Mouse (Mus musculus) midbrain, postnatal 0 days (tissue): ENCODE results near the gene Rdh9. TPM values are rescaled to one million over a fixed set of nuclear protein-coding genes. Genes with fewer than 3 reads are reported as not detected.
"Not testable (repeated sequence)": the region's sequence is repeated elsewhere in the genome, so short reads cannot be mapped to it uniquely, and the experiment has no call there.

Source experiments
- ATAC-seq: fragments of 200-750 bp; cut with Nextera tagmentation; 2 replicates; pipeline ENCODE4 v1.8.0; 2017; ENCODE audit warnings: moderate number of reproducible peaks, mild to moderate bottlenecking, moderate TSS enrichment, moderate library complexity; ENCODE audit not compliant: low FRiP score
- DNase-seq: peaks from one replicate; pipeline ENCODE4 v3.0.0-alpha.2; 2015; ENCODE audit warnings: low spot score
- H3K27ac ChIP-seq: fragments of 300-500 bp; sonication (generic); 2 replicates; pipeline ENCODE4 v1.5.1; 2014; ENCODE audit warnings: low read depth, mild to moderate bottlenecking, low read length, mixed read lengths
- H3K27me3 ChIP-seq: fragments of 300-500 bp; sonication (generic); 2 replicates; pipeline ENCODE4 v1.6.1; 2014; ENCODE audit warnings: low read length, control low read depth, mixed read lengths; ENCODE audit not compliant: insufficient read depth
- H3K36me3 ChIP-seq: fragments of 300-500 bp; sonication (generic); 2 replicates; pipeline ENCODE4 v1.6.1; 2014; ENCODE audit warnings: low read length, control low read depth, mixed read lengths; ENCODE audit not compliant: insufficient read depth
- H3K4me1 ChIP-seq: fragments of 300-500 bp; sonication (generic); 2 replicates; pipeline ENCODE4 v1.6.1; 2014; ENCODE audit warnings: mild to moderate bottlenecking, control low read depth, antibody characterized with exemption, low read length, mixed read lengths; ENCODE audit not compliant: insufficient read depth
- H3K4me2 ChIP-seq: fragments of 300-500 bp; sonication (generic); 2 replicates; pipeline ENCODE4 v1.6.1; 2014; ENCODE audit warnings: low read depth, mild to moderate bottlenecking, low read length, mixed read lengths; ENCODE audit not compliant: poor library complexity, severe bottlenecking
- H3K4me3 ChIP-seq: fragments of 300-500 bp; sonication (generic); 2 replicates; pipeline ENCODE4 v1.5.1; 2014; ENCODE audit warnings: low read depth, mild to moderate bottlenecking, low read length, moderate library complexity
- H3K9ac ChIP-seq: fragments of 300-500 bp; sonication (generic); replicated peaks from 2 replicates; pipeline ENCODE4 v1.6.1; 2014; ENCODE audit warnings: mild to moderate bottlenecking, low read length, moderate library complexity, mixed read lengths; ENCODE audit not compliant: poor library complexity, severe bottlenecking
- H3K9me3 ChIP-seq: fragments of 300-500 bp; sonication (generic); 2 replicates; pipeline ENCODE4 v1.6.1; 2016; ENCODE audit warnings: low read length, control low read depth
- CTCF ChIP-seq: IDR thresholded peaks from 2 replicates; pipeline ENCODE4 v1.5.1; 2016; ENCODE audit warnings: antibody characterized with exemption, mild to moderate bottlenecking
- WGBS: fragments of 180-500 bp; shearing (Covaris S2); extraction: QIAGEN DNeasy Blood & Tissue Kit; methylation state at CpG from one replicate; pipeline ENCODE4 v1.1.7; 2014; 5-methylcytosine and 5-hydroxymethylcytosine counted together
- polyA plus RNA-seq: library from polyadenylated mRNA; unstranded; fragments of >200 nt; fragmentation: Nextera tagmentation; extraction: Ambion mirVana; gene quantifications from 2 replicates; pipeline ENCODE4 v1.2.1, GENCODE M21; 2015
- total RNA-seq: library from RNA; depleted of rRNA; stranded (reverse); fragments of >200 nt; gene quantifications from 2 replicates; pipeline ENCODE4 v1.2.3, GENCODE M21; 2014

Rdh9 gene
- total and polyA plus RNA-seq, 2 experiments from 2014 or later, result 0.63 TPM; not detected in 1

DNA sequence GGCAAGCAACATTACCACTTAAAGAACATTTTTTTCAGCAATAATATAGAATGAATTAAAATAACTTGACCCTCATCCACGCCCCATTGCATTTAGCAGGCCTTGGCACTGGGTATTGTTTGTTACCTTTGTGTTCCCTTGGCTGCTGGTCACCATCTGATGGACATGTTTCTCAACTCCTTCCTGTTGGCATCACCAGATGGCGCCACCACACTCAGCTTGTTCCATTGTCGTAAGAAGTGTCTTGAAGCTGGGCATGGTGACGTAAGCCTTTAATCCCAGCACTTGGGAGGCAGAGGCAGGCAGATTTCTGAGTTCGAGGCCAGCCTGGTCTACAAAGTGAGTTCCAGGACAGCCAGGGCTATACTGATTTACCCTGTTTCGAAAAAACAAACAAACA is 49.2 kb downstream of the Rdh9 start:
- no peaks in the 10 kb centered on the region for H3K9me3 ChIP-seq
- WGBS, result 78% methylated on average over 6 of the region's 6 CpGs
- H3K27ac ChIP-seq, result no peak overlapping the region

DNA sequence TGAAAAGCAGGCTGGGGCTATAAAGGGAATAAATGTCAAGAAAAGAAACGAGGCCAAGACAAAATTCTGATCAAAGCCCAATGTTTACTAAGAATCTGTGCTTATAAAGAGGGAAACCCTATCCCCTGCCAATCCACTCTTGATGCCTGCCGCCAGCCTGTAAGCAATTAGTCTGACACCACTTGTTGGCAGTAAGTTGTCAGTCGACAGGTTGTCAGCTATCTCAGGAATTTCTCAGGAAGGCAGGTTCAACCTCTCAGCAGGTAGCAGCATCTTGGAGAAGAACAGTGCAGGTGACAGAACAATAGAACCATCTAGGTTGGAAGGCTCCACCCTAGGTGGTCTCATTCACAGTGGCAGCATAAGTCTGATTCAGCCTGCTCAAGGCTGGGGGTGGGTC is 52.9 kb downstream of the Rdh9 start:
- DNase-seq, result no peak
- no peak for ATAC-seq
- 77% methylated on average over 3 of the region's 3 CpGs for WGBS
- Histone ChIP-seq H3K9me3 (no peaks in the 10 kb centered on the region), H3K36me3 (no peaks in the 10 kb centered on the region), H3K4me3 (no peak overlapping the region), H3K27me3 (no peaks in the 10 kb centered on the region), H3K4me2 (no peak overlapping the region), H3K4me1 (no peaks in the 10 kb centered on the region), H3K27ac (no peak overlapping the region), H3K9ac (no peak overlapping the region)
- no peak for TF ChIP-seq CTCF

More for the DNA sequence above, 49.2 kb downstream of the Rdh9 start:
- Histone ChIP-seq H3K27me3 (no peaks in the 10 kb centered on the region), H3K4me2 (no peak overlapping the region), H3K4me1 (no peaks in the 10 kb centered on the region), H3K9ac (no peak overlapping the region), H3K36me3 (no peaks in the 10 kb centered on the region), H3K4me3 (no peak overlapping the region)
- TF ChIP-seq CTCF, result peak; percentile 44
- DNase-seq, result no peak
- ATAC-seq, result no peak

DNA sequence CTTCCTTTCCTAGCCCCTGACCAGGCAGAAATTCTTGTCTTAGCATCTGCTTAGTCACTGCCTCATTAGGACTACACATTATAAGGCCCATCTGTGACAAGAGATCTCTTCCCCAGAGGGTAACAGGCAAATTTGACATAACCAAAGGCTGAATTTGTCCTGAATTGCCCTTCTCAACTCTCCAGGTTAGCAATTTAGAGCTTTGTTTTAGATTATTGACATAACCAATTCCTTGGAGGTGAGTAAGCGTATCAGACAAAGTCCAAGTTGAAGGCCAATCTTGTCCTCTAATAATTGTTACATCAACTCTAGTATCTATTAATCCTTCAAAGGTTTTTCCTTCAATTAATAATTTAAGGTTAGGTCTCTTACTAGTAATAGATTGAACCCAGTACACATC is 58.0 kb downstream of the Rdh9 start:
- not testable (repeated sequence) for H3K36me3 ChIP-seq, ATAC-seq, H3K27me3 ChIP-seq, DNase-seq, H3K9me3 ChIP-seq, H3K4me3 ChIP-seq, H3K9ac ChIP-seq, H3K4me1 ChIP-seq, H3K4me2 ChIP-seq, H3K27ac ChIP-seq
- 97% methylated on average over 1 of the region's 1 CpGs for WGBS

DNA sequence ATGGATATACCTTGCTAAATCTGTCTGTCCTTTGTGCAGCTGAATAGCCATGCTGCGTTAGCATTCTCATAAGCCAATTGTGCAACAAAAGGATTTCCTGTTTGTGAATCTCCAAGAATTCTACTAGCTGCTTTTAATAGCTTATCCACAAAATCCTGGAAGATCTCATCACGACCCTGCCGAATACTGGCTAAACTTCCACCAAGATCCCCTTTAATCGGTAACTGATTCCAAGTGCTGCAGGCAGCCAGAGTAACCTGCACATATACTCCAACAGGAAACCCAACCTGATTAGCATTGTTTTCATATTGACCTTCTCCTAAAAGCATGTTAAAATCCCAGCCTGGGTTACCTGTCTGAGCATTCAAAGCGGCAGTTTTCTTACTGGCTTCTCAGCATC is 59.1 kb downstream of the Rdh9 start:
- no peaks in the 10 kb centered on the region for H3K27me3 ChIP-seq
- ATAC-seq (no peak), DNase-seq (no peak)
- no peak overlapping the region for H3K4me2 ChIP-seq
- WGBS, result 75% methylated on average over 5 of the region's 5 CpGs
- H3K27ac ChIP-seq, result no peak overlapping the region
- no peak overlapping the region for H3K4me3 ChIP-seq
- no peaks in the 10 kb centered on the region for H3K9me3 ChIP-seq
- H3K9ac ChIP-seq, result no peak overlapping the region
- H3K4me1 ChIP-seq, result no peaks in the 10 kb centered on the region
- no peaks in the 10 kb centered on the region for H3K36me3 ChIP-seq
- TF ChIP-seq CTCF, result no peak

DNA sequence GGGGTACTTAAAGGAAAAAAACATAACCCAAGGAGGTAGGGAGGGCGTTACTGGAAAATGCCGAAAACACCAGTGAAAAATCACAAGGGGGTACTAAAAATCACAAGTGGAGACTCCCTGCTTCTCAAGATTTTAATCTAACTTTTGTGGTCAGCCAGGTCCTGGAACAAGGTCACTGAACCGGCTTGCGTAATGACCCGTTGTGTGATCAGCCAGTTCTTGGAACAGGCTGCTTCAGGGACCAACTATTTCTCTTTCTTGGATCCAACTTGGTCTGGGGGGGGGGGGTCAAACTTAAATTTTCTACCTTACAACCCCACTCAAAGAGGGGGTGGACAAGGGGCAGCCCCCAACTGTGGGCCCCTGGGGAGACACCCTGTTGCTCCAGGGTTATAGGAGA is 61.6 kb downstream of the Rdh9 start:
- WGBS, result 90% methylated on average over 5 of the region's 5 CpGs
- not testable (repeated sequence) for H3K27me3 ChIP-seq, H3K9ac ChIP-seq, H3K4me1 ChIP-seq, DNase-seq, ATAC-seq, H3K27ac ChIP-seq, H3K36me3 ChIP-seq, H3K4me2 ChIP-seq, H3K9me3 ChIP-seq, H3K4me3 ChIP-seq

DNA sequence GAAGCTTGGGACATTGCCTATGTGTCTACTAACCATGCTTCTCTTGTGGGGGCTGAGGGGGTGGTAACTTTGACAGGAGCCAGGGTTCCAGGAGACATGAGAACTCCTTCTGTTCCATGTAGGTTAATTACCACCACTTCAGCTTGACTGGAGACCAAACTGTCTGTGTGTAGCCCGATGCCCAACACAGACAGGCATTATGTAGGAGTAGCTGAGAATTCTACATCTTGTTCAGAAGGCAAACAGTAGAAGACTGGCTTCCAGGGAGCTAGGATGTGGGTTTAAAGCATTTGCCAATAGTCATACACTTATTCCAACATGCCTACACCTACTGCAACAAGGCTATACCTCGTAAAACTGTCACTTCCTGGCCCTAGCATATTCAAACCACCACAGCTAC is 62.4 kb downstream of the Rdh9 start:
- WGBS, result 80% methylated on average over 2 of the region's 2 CpGs

More for the DNA sequence above, 62.4 kb downstream of the Rdh9 start:
- no peak overlapping the region for H3K4me2 ChIP-seq
- no peak for DNase-seq
- no peak overlapping the region for H3K9ac ChIP-seq
- no peak for ATAC-seq
- no peaks in the 10 kb centered on the region for H3K27me3 ChIP-seq
- TF ChIP-seq CTCF, result no peak
- H3K36me3 ChIP-seq, result no peaks in the 10 kb centered on the region
- no peak overlapping the region for H3K4me3 ChIP-seq
- no peaks in the 10 kb centered on the region for H3K9me3 ChIP-seq
- no peak overlapping the region for H3K27ac ChIP-seq
- no peaks in the 10 kb centered on the region for H3K4me1 ChIP-seq
